Mouse (Mus musculus) hindlimb bud, embryonic 11.5 days (tissue): ENCODE results near the gene Tldc1.
A peak's percentile ranks its signal among the peaks of the same experiment; 100 is the strongest.

Experiments
- DNase-seq: peaks from one replicate; pipeline ENCODE4 v3.0.0-alpha.2; 2012; ENCODE audit warnings: low read depth, low spot score; ENCODE audit errors: extremely low spot score

The Tldc1 gene

DNA sequence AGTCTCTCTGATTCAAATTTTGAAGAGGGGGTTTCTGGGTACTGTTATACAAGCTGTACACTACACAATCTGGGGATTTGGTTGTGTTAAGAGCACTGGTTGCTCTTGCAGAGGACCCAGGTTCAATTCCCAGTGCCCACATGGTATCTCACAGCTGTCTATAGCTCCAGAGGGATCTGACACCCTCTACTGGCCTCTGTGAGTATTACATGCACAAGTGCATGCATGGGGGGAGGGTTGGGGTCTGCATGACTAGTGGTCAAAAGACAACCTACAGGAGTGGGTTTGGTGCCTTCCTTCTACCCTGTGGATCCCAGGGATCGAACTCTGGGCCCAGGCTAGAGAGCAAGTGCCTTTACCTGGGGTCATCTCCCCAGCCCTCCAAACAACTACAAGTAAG is 24.4 kb upstream of the Tldc1 start:
- DNase-seq = no peak

DNA sequence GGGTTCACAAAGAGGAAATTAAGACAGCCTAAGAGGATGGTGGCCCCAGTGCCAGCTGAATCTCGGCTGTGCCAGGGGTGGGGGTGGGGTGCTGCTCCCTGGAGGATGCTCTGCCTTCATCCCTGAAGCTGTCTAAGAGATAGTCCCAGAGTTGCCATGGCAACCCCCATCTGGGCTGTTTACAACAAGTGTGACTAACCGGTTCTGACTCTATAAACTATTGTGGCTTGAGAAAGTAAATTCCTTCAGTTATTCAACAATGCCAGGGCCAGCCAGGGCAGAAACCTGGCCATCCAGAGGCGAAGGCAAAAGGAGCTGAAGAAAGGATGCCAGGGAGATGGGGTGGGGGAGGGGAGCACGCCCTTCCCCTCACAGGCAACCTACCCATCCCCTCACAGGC is 23.0 kb upstream of the Tldc1 start:
- DNase-seq = no peak

DNA sequence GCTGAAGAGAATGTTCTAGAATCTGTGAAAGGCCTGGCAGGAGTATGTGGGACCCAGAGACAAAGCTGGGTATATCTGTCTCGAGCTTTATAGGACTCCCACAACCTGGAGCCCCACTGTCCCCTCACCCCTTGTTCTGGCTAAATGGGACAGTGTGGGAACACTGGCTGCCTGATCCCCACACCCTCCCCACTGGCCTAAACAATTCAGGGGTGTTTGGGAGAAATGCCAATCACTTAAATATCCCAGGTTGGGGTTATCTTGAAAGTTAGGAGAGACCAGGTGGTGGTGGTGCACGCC is 20.7 kb upstream of the Tldc1 start:
- no peak for DNase-seq

DNA sequence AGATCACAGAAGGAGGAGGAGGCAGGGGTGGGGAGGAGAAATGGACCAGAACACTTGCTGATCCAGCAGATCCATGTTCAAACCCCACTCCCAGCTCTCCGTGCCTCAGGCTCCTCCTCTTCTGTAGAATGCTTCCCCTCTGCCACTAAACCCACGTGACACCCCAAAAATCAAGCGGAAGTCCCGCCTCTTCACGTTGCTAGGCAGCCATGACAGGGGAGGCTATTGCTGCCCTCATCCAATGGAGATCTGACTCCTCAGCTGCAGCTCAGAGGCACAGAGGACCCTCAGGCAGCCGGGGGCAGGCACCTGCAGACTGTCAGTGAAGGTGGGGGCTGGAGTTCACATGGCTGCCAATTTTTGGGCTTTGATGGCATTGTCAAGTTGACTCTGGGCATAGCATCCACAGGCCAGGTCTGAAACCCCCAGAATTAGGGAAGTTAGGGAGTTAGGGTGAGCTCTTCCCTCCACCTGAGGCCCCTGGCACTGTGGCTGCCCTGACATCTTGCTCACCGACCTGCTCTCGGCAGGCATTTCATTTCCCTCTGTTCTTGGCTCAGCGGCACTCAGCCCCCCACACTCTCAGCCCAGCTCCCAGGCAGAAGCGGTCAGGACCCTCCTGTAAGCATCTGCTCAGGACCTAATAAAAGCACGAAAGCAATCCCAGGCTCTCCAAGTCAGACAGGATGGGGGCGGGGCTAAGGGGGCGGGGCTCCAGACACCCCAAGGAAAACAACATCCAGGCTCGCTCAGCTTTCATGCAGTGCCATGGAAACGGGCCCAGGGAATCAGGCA is 20.2 kb upstream of the Tldc1 start:
- no peak for DNase-seq

DNA sequence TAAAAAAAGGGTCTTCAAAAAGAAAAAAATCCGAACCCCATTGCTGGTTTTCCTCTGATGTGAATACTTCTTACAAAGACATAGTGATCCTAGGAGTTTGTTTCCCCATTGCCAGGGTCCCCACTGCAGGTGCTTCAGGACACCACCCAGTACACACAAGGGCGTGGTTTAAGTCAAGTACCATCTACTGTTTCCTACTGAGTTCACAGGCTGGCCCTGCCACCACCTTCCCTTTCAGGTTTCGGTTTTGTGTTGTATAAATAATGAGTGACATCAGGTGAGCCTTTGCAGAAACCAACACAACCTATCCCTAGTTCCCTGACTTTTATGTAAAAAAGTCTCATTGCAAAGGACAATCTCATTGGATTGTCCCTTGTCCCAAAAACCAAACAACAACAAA is 17.4 kb upstream of the Tldc1 start:
- no peak for DNase-seq

DNA sequence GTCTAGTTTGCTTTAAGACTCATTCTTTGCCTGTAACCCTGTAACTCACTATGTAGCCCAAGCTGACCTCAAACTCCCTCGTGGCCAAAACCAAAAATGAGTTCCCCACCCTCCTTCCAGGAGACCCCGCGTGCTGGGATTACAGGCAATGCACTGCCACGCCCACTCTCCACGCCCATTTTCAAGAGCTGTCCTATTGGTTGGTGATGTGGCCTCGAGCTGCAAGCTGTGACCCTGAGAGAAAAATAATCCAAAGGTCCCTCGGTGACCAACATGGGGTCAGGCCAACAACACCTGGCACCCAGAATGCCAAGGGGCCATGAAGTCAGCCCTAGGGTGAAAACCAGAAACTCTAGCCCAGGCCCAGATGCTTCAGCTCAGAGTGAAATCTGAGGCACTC is 16.5 kb upstream of the Tldc1 start:
- no peak for DNase-seq

DNA sequence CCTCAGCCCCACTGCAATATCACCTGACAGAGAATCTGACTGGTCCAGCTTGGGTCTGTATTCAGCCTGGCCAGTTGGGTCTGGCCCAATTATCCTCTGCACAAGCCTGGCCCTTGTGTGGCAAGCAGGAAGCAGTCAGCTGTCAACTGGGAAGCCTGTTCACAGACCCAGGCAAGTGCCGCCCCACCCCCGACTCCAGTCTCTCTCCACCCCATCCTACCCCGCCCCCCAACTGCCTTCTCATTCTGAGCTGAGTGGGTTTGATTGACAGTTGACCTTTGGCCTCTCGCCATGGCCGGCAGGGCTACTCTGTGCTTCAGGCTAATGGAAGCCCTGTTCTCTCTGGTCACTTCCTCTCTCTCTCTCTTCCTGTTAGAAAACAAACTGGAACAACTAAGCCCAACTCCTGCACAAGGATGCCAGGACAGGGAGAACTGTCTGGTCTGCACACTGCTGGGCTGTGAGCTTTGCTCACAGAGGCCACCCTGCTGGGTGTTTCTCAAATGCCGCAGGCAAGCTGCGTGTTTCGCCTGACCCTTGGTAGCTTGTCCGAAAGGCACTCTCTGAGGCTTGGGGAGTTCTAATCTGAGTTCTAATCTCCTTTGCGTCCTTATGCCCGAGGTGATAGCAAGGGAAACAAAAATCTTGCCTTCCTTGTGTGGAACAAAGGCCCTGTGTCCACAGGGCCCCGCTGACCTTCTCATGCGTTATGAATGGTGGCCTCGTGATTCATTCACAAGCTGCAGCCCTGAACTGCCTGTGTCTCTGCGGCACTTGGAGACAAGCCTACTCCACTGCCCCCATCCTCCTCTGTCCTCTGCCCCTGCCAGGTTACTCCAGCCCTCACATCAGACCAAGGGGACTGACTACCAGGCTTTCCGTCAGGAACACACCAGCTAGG is 13.8 kb upstream of the Tldc1 start:
- no peak for DNase-seq

DNA sequence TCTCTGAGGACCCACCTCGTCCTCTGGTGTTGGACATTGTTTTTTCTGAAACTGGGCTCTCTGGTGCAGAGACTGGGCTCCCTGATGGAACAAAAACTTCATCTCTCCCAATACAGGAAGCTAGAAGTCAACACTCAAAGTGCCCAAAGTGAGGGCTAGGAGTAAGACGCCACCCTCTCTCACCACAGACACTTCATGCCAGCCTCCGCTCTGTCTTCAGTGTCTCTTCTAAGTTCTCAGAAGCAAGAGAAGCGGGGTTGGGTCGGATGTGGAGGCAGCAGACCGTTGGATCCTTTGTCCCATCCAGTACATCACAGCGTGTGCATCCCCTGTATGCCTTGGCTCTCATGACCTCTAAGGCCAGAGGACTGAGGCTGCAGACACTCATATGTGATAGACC is 11.4 kb upstream of the Tldc1 start:
- no peak for DNase-seq

DNA sequence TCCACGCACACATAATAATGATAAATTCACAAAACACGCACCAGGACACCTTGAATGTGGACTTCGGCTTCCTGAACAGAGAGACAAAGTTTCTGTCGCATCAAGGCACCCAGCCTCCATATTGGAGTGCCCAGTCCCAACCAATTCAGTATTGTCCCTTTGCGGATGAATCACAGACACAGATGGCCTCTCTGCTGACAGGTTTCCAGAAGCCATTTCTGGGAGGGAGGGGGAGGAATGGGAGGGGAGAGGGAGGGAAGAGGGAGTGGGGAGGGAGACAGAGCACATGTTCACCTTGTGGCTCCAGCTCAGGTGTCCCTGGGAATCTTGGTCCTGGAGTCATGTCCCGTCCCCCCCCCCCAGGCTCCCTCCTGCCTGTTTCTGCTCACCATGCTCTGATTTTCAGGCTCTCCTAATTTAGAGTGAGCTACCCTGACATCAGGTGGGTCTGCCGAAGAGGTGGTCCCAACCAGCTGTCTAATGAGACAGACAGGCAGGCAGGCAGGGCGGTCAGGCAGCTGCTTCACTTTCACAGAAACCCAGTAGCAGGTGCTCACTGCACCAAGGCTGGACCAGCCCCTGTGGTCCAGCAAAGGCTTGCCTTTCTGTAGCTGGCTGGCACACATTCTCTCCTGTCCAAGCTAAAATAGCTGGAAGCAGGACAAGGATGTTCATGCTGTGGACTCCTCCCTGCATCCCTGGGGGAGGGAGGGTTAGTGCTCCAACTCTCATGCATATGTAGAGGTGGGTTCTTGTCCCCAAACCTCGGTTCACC is 10.6 kb upstream of the Tldc1 start:
- DNase-seq = no peak

DNA sequence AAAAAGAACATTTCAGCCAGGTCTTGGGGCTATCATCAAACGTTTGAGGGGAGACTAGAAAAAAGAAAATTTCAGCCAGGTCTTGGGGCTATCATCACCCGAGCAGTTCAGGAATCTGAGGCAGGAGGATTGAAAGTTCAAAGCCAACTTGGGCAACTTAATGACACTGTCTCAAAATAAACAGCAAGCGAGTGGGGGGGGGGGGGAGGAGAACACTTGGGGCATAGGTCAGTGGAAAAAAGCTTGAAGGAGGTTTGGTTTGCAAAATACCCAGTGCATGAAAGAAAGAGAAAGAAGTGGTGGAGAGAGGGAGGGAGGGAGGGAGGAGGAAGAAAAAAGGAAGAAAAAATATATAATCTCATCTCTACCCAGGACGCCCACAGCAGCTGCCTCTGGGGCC is 9.1 kb upstream of the Tldc1 start:
- DNase-seq = no peak

DNA sequence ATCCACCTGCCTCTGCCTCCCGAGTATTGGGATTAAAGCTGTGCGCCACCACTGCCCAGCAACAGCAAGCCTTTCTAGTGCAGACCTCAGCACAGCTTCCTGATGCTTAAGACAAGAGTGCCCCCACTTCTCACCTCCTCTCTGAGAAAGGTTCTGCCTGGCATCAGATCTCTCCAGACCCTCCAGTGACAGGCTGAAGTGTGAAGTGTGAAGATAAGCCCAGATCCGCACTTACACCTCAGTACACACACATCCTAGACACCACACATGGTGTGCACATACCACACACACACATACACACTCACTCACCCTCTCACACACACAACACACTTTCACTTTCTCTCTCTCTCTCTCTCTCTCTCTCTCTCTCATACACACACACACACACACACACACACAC is 8.7 kb upstream of the Tldc1 start:
- DNase-seq = no peak

DNA sequence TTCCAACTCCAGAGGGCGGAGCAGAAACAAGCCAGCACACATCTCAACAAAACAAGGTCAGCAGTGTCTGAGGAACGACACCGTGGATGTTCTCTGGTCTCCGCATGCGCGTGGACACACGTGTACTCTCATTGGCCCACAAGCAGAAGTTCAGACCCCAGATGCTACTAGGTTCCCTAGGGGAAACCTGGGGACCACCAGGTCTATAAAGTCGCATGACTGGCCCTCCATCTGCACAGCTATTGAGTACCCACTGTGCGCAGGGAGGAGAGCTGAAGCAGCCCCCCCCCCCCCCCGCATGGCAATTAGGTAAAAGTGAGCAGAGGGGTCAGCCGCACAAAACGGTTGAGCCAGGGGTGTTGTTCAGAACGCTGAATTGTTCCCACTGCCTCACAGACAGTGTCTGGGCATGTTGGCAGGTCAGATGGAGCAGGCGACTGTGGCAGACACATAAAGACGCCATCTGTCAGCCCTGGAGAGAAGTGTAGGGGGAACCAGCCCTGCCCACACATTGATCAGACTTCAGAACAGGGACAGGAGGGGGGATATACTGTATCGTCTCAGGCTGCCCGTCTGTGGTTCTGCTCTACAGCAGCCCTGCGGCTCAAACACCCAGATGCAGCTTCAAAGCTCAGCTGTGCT is 7.7 kb upstream of the Tldc1 start:
- DNase-seq = no peak

DNA sequence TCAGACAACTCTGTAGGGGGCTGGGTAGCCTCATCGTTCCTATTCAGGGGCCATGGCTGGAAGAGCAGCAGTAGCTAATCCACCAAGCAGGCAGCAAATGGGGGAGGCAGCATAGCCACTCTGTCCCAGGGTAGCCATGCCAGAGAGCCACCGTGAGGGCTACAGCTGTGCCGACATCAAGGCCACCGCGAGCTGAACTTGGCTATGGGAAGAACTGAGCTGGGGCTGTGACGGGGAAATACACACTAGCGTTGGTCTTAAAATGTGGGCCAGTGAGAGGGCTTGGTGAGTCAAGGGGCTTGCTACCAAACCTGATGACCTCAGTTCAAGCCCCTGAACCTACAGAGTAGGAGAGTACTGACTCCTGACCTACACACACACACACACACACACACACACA is 6.5 kb upstream of the Tldc1 start:
- DNase-seq = no peak

DNA sequence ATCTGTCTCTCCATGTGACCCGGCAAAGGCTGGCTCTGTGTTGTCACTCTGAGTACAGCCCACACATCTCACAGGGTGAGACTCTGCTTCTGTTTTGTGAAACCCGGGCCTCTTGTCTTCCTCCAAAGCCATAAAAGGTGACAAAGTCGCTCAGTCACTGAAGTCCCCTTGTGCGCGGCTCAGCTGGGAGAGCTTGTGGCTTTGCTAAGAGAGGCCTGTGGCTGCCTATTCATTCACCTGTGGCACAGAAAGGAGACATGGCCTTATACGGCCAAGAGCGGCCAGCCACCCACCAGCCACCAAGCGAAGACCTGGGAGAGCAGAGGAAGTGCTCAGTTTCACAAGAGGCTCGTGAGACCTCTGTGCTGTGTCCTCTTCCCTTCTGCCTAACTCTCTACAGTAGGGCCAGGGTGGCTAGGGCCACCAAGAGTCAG is 5.9 kb upstream of the Tldc1 start:
- DNase-seq = no peak

DNA sequence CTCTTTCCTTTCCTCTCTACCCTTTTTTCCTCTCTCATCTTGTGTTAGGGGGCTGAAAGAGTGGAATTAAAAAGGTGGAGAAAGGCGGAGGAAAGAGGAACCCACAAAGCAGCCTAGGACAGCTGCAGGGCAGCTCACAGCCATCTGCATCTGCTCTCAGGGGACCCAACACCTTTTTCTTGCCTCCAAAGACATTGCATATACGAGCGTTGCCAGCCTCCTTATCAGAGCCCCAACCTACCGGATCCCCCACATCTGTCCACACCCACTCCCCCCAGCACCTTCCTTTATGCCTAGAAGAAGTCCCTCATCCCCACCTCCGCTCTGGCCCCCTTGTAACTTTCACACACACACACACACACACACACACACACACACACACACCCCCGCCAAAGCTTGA is 5.4 kb upstream of the Tldc1 start:
- DNase-seq = no peak

DNA sequence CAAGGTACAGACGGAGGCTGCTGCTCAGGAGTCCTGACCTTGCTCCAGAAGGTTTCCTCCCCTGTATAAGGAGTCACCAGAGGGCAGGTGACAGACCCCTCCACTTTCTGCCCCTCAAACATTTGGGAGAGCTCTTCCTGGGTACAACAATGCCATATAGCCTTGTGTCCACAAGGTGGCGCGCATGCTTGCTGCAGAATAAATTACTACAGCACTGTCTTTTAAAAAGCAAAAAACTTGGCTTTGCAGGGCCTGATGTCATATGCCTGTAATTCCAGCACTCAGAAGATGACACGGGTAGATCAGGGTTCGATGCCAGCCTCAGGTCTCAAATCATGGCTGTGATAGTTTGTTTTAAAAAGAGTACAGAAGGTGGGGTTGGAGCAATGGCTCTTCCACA is 4.5 kb upstream of the Tldc1 start:
- no peak for DNase-seq

DNA sequence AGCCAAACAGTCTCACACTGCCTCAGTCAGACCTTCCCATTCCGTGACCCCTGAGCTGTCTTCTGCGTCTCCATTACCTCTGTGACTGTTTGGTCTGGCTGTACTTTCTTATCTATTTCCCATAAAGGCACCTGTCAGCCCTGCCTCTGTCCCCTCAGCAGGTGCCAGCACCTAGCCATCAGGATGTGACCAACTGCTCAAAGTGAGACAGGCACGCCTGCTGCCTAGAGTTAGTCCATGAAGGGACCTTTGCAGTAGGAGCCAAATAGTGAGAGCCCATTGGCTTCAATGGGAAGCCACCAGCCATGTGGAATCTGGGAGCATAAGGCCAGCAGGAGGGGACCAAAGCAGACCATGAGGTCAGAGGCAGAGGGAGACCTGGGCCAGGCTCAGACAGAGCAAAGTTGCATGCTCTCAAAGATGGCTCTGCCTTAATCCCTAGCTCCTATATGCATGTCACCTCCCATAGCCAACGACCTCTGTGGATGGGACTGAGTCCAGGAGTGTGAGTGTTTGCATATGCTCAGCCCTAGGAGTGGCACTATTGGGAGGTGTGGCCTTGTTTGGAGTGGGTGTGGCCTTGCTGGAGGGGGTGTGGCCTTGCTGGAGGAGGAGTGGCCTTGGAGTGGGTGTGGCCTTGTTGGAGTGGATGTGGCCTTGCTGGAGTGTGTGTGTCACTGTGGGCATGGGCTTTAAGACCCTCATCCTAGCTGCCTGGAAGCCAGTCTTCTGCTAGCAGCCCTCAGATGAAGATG is 3.0 kb upstream of the Tldc1 start:
- DNase-seq = no peak

DNA sequence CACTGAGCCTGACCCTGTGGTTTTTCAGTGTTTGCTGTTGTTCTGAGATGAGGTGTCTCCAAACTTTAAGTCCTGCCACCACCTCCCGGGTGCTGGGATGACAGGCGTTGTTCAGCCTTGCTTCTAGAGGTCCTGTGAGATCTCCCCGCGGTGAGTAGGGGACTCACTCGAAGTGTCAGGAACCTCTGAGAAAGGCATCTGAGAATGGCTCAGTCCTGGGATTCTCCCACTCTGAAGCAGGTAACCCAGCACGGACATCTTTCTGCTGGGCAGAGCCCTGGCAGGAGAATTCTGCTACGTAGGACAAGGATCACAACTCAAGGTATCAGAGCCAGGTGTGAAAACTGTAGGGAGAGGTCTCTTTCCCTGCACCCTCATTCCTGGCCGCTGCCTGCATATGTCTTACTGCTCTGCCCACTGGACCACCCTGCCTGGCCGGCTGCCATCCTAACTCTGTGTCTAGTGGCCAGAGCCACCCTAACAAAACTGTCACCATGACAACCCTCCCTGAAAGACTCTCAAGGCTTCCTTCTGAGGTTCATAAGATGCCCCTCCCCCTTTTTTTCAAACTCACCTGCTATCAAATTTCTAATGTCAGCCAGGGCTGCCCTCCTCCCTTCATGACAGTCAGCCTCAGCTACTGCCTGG is 2.3 kb upstream of the Tldc1 start:
- no peak for DNase-seq

DNA sequence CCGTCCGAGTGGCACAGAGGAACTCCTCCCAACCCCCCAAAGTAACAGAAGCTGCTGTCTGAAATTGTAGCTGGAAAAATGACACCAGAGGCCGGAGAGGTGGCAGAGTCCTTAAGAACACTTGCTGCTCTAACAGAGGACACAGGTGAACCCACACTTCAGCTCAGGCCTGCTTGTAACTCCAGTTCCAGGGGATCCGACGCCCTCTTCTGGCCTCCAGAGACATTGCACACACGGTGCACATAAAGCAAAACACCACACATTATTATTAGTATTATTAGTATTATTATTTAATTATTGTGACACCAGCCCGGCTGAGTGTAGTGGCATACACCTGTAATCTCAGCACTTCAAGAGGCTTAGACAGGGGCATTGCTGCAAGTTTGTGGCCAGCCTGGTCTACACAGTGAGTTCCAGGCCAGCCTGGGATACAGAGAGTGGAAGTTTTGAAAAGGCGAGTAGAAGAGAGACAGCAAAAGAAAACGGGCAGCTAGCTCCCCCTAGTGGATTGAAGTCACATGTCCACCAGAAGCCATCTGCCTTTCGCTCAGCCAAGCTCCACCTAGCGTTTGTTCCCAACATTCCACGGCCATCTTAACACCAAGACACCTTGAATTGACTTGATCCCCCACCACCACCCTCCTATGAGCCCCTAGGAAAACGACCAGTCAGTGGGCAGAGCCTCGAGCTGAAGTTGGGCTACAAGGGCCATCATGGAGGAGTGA is 959 bp upstream of the Tldc1 start:
- peak; percentile 72 for DNase-seq
